Comparison of ENCODE assay signal across 25 mouse cellular contexts in the genomic region with DNA sequence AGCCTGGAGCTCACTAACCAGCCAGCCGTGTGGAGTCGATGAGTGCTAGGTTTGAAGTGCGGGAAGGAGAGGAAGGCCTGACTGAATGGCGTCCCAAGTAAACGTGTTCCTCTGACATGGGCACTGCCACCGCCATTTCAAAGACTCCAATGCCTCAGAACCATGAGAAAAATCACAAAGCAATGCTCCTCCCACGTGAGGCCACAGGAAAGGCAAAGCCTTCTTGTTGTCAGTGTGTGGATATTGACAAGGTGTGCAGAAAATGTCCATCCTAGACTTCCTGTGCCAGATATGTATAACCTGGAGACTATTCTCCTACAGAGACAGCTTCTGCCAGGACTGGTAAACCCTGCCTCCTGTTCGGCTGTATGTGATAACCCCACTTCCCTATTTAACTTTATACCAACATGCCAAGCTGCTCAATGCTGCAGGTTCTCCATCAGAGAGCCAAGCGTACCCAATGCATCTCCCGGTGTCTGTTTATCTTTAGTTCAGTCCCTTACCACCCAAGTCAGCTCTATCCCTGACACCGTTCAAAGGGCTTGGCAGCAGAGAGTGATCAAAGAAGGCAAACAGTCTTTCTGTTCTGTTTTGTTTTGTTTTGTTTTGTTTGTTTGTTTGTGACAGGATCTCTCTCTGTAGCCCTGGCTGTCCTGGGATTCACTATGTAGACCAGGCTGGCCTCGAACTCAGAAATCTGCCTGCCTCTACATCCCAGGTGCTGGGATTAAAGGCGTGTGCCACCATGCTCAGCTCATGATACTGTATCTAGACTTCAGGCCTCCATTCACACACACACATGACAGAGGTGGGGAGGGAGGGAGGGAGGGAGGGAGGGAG.
DNase-seq lines count a peak whose midpoint lies in the region; ATAC-seq and TF ChIP-seq lines count a peak whose summit lies in the region.
"Had no signal": no experiment of that assay in that cellular context is flagged by ENCODE, and none has a peak within 500 bp of the region (broad histone marks: within the 10 kb centered on the region; RNA-seq: fewer than 3 reads in every experiment).

No protein-coding gene starts in this region.

- no peak overlapping the region for H3K4me3 ChIP-seq in spleen, adult 2 months (ENCODE audit: extremely low read depth, insufficient read depth, insufficient read length)
- H3K4me3 ChIP-seq: forebrain, embryonic 13.5 days; heart, adult 2 months; heart, embryonic 15.5 days; hindbrain, embryonic 15.5 days; limb, embryonic 12.5 days; midbrain, embryonic 13.5 days had no signal

- TF ChIP-seq CTCF in spleen, adult 2 months (IDR thresholded peaks at IDR 0.05; ENCODE audit: extremely low read depth, insufficient read depth, insufficient read length, insufficient replicate concordance), result no peak

- H3K4me1 ChIP-seq in spleen, adult 2 months (ENCODE audit: control insufficient read depth, insufficient read depth, insufficient read length), result peaks cover 36% of the 10 kb centered on the region

- H3K27ac ChIP-seq in spleen, adult 2 months (ENCODE audit: insufficient read depth, low read length), result peak overlapping the region; percentile 23; the same call in 1 of the 2 replicates
- H3K27ac ChIP-seq: forebrain, embryonic 13.5 days; hindbrain, embryonic 15.5 days; limb, embryonic 12.5 days; midbrain, embryonic 13.5 days had no signal

- WGBS in spleen, adult 2 months, result 64% methylated on average over 13 of the region's 13 CpGs

- H3K36me3 ChIP-seq in spleen, adult 2 months (ENCODE audit: control insufficient read depth, insufficient read depth, low read length), result no peaks in the 10 kb centered on the region
- H3K36me3 ChIP-seq: heart, embryonic 15.5 days; hindbrain, embryonic 15.5 days; limb, embryonic 12.5 days; midbrain, embryonic 13.5 days had no signal

- no peak for TF ChIP-seq POLR2A in spleen, adult 2 months (IDR thresholded peaks at IDR 0.05; ENCODE audit: low read depth, low read length)

- no peak for DNase-seq in spleen, adult 2 months (ENCODE audit: low read depth in 1 of 2, low spot score in 2 of 2)
- DNase-seq in spleen, postnatal 10 days (ENCODE audit: low spot score in 2 of 2), result no peak
- no peak for DNase-seq in right cerebral cortex, postnatal 14 days
- no peak for DNase-seq in left cerebral cortex, postnatal 25 days (ENCODE audit: low spot score in 2 of 2)
- DNase-seq in adrenal gland, adult (ENCODE audit: inconsistent age in 2 of 2, low spot score in 1 of 2), result no peak
- DNase-seq: adrenal gland, adult 2 months; cerebellum, adult 18-20 months; cerebellum, postnatal 25 days; gastrocnemius, postnatal 10 days; heart, adult 2 months; heart, postnatal 36 days; kidney, adult 9 months; kidney, postnatal 14 days; layer of hippocampus, postnatal 36 days; liver, postnatal 0 days; retina, postnatal 1 day; right cerebral cortex, postnatal 4 days; thymus, postnatal 25 days had no signal

- intact Hi-C loops in left cerebral cortex, postnatal 25 days (cut with DNase I), result no loop called here

- ATAC-seq in granulocyte monocyte progenitor cell, adult 5-6 weeks (replicated peaks; ENCODE audit: poor library complexity, severe bottlenecking), result peak; percentile 43
- peak; percentile 47 for ATAC-seq in megakaryocyte progenitor cell, adult 5-6 weeks (replicated peaks; ENCODE audit: poor library complexity)
- ATAC-seq: liver, postnatal 0 days; midbrain, embryonic 13.5 days had no signal

- no peaks in the 10 kb centered on the region for H3K27me3 ChIP-seq in spleen, adult 2 months (ENCODE audit: control insufficient read depth, insufficient read depth, low read length)
- H3K27me3 ChIP-seq: forebrain, embryonic 13.5 days; heart, embryonic 15.5 days; hindbrain, embryonic 15.5 days; limb, embryonic 12.5 days; midbrain, embryonic 13.5 days had no signal
